Mouse (Mus musculus) E14TG2a.4 (cell line): Measurements from ENCODE around the gene Cfap20.
A peak's percentile ranks its signal among the peaks of the same experiment; 100 is the strongest.

ENCODE experiments used
- H3K27me3 ChIP-seq: 2 replicates; pipeline ENCODE4 v1.6.1; 2014; ENCODE audit warnings: low read length, control low read depth; ENCODE audit not compliant: insufficient read depth
- H3K36me3 ChIP-seq: 2 replicates; pipeline ENCODE4 v1.6.1; 2014; ENCODE audit warnings: low read length, control low read depth; ENCODE audit not compliant: insufficient read depth
- H3K4me1 ChIP-seq: replicated peaks from 2 replicates; pipeline ENCODE4 v1.6.1; 2014; ENCODE audit warnings: low read depth, low read length, control low read depth
- H3K4me3 ChIP-seq: replicated peaks from 2 replicates; pipeline ENCODE4 v1.5.1; 2014; ENCODE audit warnings: mild to moderate bottlenecking, low read length
- H3K9me3 ChIP-seq: 2 replicates; pipeline ENCODE4 v1.6.1; 2014; ENCODE audit warnings: low read length, control low read depth
- CTCF ChIP-seq: conservative IDR thresholded peaks from 2 replicates; pipeline ENCODE4 v1.5.1; 2014; ENCODE audit warnings: low read length
- NANOG ChIP-seq: IDR thresholded peaks from 2 replicates; pipeline ENCODE4 v1.6.1; 2014; ENCODE audit warnings: borderline replicate concordance, low read length, mixed read lengths
- POU5F1 ChIP-seq: IDR thresholded peaks from 2 replicates; pipeline ENCODE4 v1.6.1; 2014; ENCODE audit warnings: low read length, borderline replicate concordance

Gene Cfap20

GRCm38 (mm10) chr8:95427594-95428535 lies 6.8 kb downstream of the Cfap20 start:
- Histone ChIP-seq H3K36me3 (peaks cover 40% of the 10 kb centered on the region), H3K4me3 (peak overlapping the region; percentile 18; the same call in 1 of the 2 replicates), H3K9me3 (no peaks in the 10 kb centered on the region), H3K4me1 (peaks cover 51% of the 10 kb centered on the region), H3K27me3 (no peaks in the 10 kb centered on the region)
- TF ChIP-seq NANOG (0 out of 2 replicates have a peak, but pooled peaks have one; percentile 21), CTCF (peak; percentile 98), POU5F1 (no peak)

- peaks cover 42% of the 10 kb centered on the region for H3K4me1 ChIP-seq
- no peaks in the 10 kb centered on the region for H3K9me3 ChIP-seq
- TF ChIP-seq CTCF (no peak), POU5F1 (no peak)
- no peak overlapping the region for H3K4me3 ChIP-seq
- no peaks in the 10 kb centered on the region for H3K27me3 ChIP-seq
- peaks cover 40% of the 10 kb centered on the region for H3K36me3 ChIP-seq
Observed at GRCm38 (mm10) chr8:95426781-95427281, 7.8 kb downstream of the Cfap20 start.

DNA sequence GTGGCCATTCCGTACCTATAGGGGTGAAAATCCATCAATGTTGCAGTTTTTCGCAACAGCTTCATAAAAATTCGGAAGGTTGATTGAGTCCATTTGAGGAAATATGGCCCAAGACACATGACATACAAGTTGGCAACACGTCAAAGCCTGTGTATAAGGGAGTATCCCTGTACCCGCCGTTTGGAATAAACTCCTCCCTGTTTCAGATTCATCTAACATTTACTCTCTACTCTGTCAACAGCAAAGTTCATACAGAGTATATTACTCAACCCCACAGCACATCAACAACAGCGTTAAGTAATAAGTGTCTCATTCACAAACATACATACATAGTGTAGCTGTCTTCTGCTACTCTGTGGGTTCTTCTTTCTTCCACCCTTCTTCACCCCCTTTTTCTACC lies 10.0 kb downstream of the Cfap20 start:
- Histone ChIP-seq H3K36me3 (peaks cover 59% of the 10 kb centered on the region), H3K27me3 (no peaks in the 10 kb centered on the region), H3K4me3 (no peak overlapping the region), H3K4me1 (peaks cover 34% of the 10 kb centered on the region), H3K9me3 (no peaks in the 10 kb centered on the region)
- TF ChIP-seq POU5F1: no peak
- TF ChIP-seq NANOG: no peak
- no peak for TF ChIP-seq CTCF

GRCm38 (mm10) chr8:95422193-95422810 lies 12.4 kb downstream of the Cfap20 start:
- TF ChIP-seq NANOG (no peak), CTCF (no peak), POU5F1 (no peak)
- peaks cover 67% of the 10 kb centered on the region for H3K36me3 ChIP-seq
- H3K4me3 ChIP-seq: no peak overlapping the region
- H3K4me1 ChIP-seq: peaks cover 10% of the 10 kb centered on the region
- no peaks in the 10 kb centered on the region for H3K27me3 ChIP-seq
- H3K9me3 ChIP-seq: no peaks in the 10 kb centered on the region

DNA sequence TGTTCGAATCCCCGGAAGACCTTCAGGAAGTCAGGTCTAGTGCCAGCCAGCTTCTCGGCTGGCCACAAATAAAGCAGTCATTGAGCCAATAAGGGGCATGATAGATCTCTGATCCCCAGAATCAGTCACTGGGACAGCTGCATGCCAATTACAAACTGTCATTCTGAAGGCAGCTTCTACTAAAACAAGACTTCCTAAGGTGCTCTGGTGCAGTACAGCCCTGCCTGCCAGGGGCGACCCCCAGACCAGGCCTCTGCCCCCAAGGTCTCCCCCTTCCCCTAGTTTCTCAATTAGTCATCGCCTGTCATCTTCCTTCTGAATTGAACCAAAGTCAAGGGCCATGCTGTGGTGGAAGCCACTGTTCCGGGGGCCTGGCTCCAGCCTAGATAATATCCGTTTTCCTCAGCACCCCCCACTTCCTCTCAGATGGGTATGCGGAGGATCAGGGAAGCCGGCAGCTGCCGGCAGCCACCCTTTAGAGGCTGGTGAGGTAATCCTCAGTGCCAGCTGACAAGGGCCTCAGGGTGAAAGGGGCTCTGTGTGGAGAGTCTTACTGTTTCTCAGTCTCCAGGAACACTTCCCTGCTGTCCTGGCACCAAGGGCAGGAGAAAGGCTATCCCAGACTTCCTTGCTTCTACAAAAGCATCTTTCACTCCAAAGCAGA lies 23.2 kb downstream of the Cfap20 start:
- Histone ChIP-seq H3K4me1 (peaks cover 3% of the 10 kb centered on the region; the same call in 1 of the 2 replicates), H3K36me3 (peaks cover 3% of the 10 kb centered on the region; the same call in 1 of the 2 replicates), H3K9me3 (no peaks in the 10 kb centered on the region), H3K4me3 (no peak overlapping the region), H3K27me3 (no peaks in the 10 kb centered on the region)
- no peak for TF ChIP-seq POU5F1
- no peak for TF ChIP-seq CTCF
- TF ChIP-seq NANOG: no peak

DNA sequence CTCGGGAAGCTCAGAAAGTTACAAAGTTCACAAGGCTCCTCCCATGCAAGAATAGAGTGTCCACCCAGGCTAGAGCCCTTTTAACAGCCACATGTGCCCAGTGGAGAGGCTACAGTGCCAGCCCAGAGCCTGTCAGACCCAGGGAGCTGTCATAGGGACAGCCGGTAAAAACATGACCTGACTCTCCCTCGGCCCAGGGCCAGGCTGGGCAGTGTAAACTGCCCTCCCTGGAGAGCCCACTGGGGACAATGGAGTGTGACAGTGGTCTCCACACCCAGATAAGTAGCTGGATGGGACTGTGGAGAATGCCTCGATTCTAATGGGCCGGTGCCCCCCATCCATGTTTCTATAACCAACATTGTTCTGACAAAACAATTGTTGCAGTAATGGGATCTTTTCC lies 25.2 kb downstream of the Cfap20 start:
- H3K27me3 ChIP-seq: no peaks in the 10 kb centered on the region

DNA sequence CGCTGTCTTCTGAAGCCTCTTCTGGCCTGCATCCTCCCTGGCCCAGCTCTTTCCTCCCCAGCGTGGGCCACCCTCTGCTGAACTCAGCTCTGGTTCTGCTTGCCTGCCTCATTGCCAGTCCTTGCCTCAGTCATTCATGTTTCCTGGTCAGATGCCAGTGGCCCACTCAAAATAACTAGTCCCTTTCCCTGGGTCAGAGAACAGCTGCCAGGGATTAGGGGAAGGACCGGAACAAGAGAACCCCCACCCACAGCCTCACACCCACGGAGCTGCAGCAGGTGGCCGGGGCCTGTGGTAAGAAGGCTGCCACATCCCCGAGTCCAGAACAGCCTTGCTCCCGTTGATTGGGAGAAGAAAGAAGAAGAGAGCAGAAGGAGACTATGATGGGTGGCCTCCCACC lies 33.6 kb downstream of the Cfap20 start:
- H3K9me3 ChIP-seq: no peaks in the 10 kb centered on the region
- H3K27me3 ChIP-seq: no peaks in the 10 kb centered on the region
- TF ChIP-seq NANOG (no peak), POU5F1 (no peak), CTCF (no peak)
- peaks cover 19% of the 10 kb centered on the region for H3K4me1 ChIP-seq
- H3K36me3 ChIP-seq: no peaks in the 10 kb centered on the region
- H3K4me3 ChIP-seq: no peak overlapping the region

More for the DNA sequence above, 25.2 kb downstream of the Cfap20 start:
- H3K9me3 ChIP-seq: no peaks in the 10 kb centered on the region
- TF ChIP-seq NANOG (no peak), POU5F1 (no peak), CTCF (no peak)
- H3K4me1 ChIP-seq: peaks cover 3% of the 10 kb centered on the region; the same call in 1 of the 2 replicates
- peaks cover 3% of the 10 kb centered on the region; the same call in 1 of the 2 replicates for H3K36me3 ChIP-seq
- no peak overlapping the region for H3K4me3 ChIP-seq

DNA sequence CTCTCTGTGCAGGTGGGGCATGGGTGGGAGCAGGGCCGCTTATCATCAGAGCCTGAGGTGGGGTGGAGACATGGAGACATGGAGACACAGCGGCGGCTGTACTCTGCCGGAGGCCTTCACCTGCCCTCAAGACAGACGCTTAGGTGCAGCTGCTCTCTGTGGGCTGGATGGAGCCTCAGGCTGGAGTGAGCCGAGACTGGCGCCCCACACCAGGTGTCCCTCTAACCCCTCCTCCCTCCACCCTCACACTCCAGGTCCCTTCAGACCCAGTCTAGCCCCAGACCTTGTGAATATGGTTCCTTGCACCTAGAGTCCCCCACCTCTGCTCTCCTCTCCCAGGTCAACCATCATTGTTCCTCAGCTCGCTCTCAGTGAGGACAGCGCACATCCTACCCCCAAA lies 35.5 kb downstream of the Cfap20 start:
- Histone ChIP-seq H3K36me3 (no peaks in the 10 kb centered on the region), H3K4me1 (peaks cover 37% of the 10 kb centered on the region), H3K27me3 (no peaks in the 10 kb centered on the region), H3K9me3 (no peaks in the 10 kb centered on the region), H3K4me3 (no peak overlapping the region)
- TF ChIP-seq NANOG (no peak), CTCF (no peak), POU5F1 (no peak)
